Mouse (Mus musculus): ENCODE measurements around the gene Bcas3.

GRCm38 (mm10) chr11:85667176-85667575 is 314.2 kb downstream of the Bcas3 start:
- no peak for TF ChIP-seq POLR2A (IDR thresholded peaks at IDR 0.05; ENCODE audit: borderline replicate concordance, low read depth, low read length)
- no peak for TF ChIP-seq CTCF (IDR thresholded peaks at IDR 0.05; ENCODE audit: low read depth, low read length)
